Mouse (Mus musculus): ENCODE data around the gene Mdh2. TPM values are rescaled to one million over a fixed set of nuclear protein-coding genes. Genes with fewer than 3 reads are reported as not detected.

Gene Mdh2
- polyA plus RNA-seq, 1 experiment from 2014 or later = 1,128 TPM

DNA sequence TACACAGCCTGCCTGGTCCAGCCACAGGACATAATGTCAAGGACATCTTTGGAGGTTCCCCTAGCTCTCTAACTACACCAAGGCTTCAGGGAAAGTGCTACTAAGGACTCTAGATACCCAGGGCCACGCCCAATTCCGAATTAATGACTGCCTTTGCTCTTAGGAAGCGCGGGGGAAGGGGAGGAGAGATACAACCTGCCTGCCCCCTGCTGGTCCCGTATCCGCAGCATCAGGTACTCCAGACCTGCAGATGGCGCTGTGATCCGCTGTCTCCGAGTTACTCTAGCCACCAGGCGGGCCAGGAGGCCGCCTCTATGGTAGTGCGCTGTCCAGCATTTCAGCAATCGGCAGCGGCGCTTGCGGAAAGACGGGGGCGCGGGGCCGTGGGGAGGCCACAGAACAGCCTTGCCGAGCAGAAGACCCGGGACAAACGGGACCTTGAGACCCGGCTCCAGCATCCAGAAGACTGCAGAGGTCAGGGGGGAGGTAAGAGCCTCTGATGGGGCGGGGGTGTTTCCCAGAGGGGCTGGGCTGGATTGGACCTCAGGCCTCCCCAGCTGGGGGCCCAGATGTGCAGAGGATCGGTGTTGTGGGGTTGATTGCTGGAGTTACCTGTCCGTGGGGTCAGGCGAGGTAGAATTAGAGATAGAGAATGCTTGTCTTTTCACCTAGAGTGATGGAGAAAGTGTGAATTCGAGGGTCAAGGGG, 28.4 kb downstream of the Mdh2 start, which contains the start of gene Srrm3:
TSS of gene Srrm3 (plus strand) at position 336 of the 708 bp plus-strand sequence.
- H3K9me3 ChIP-seq (replicated peaks) = no peaks in the 10 kb centered on the region
- H3K27me3 ChIP-seq = 0 out of 2 replicates have a peak, but pooled peaks cover 6% of the 10 kb centered on the region
- H3K27ac ChIP-seq = no peak within 1 kb of the TSS
- no peak; the same call in 1 of the 2 replicates for ATAC-seq (replicated peaks; ENCODE audit: insufficient number of reproducible peaks, insufficient read depth, low FRiP score, low read depth)
- no peak within 1 kb of the TSS for H3K4me2 ChIP-seq
- H3K4me1 ChIP-seq (replicated peaks) = peaks cover 2% of the 10 kb centered on the region; the same call in 1 of the 2 replicates
- no peaks in the 10 kb centered on the region for H3K36me3 ChIP-seq
- H3K4me3 ChIP-seq = no peak within 1 kb of the TSS
- no peak within 1 kb of the TSS for H3K9ac ChIP-seq
- 4% methylated on average over 29 of the region's 29 CpGs for WGBS

DNA sequence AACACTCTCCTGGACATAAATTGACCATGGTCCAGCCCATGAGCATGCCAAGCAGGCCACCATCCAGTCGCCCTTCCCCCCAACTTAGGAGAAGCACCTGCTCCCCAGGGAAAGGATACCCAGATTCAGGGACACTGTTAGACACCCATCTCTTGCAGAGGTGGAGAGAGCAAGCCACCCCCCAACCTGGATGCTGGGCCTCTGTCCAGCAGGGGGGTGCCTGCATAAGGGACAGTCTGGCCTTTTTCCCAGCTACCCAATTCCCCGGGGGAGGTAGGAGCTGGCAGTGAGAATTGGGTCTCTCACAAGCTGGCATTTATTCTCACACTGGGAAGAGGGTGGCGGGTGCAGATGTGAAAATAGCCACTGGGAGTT, 29.0 kb downstream of the Mdh2 start:
- no peak overlapping the region for H3K9ac ChIP-seq
- H3K4me1 ChIP-seq (replicated peaks) = peaks cover 2% of the 10 kb centered on the region; the same call in 1 of the 2 replicates
- H3K9me3 ChIP-seq (replicated peaks) = no peaks in the 10 kb centered on the region
- no peak for ATAC-seq (replicated peaks; ENCODE audit: insufficient number of reproducible peaks, insufficient read depth, low FRiP score, low read depth)
- H3K27ac ChIP-seq = no peak overlapping the region
- 47% methylated on average over 3 of the region's 3 CpGs for WGBS
- H3K36me3 ChIP-seq = no peaks in the 10 kb centered on the region
- H3K27me3 ChIP-seq = 0 out of 2 replicates have a peak, but pooled peaks cover 6% of the 10 kb centered on the region
- H3K4me2 ChIP-seq = no peak overlapping the region
- no peak overlapping the region for H3K4me3 ChIP-seq

DNA sequence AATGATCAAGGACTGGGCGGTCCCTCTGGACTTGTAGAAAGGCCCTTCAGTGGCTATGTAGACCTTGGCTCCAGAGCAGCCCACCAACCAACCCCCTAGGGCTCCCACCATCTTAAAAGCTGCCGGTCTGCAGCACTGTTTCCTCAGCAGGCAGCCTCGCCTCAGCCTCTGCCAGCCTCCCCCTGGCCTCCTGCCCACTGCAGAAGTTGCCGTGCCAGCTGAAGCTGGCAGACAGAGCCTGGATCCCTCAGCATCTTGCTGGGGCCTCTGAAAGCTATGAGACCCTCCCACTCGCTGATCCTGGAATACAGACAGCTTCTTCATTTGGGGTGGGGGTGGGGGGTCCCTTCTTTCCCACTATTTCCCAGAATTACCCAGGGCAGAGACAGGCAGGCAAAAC, 34.7 kb downstream of the Mdh2 start:
- Histone ChIP-seq H3K4me2 (no peak overlapping the region), H3K36me3 (no peaks in the 10 kb centered on the region), H3K27me3 (peaks cover 2% of the 10 kb centered on the region; the same call in 1 of the 2 replicates), H3K9me3 (replicated peaks) (no peaks in the 10 kb centered on the region), H3K27ac (no peak overlapping the region), H3K4me1 (replicated peaks) (no peaks in the 10 kb centered on the region), H3K4me3 (no peak overlapping the region), H3K9ac (no peak overlapping the region)
- 62% methylated on average over 5 of the region's 5 CpGs for WGBS
- no peak for ATAC-seq (replicated peaks; ENCODE audit: insufficient number of reproducible peaks, insufficient read depth, low FRiP score, low read depth)

DNA sequence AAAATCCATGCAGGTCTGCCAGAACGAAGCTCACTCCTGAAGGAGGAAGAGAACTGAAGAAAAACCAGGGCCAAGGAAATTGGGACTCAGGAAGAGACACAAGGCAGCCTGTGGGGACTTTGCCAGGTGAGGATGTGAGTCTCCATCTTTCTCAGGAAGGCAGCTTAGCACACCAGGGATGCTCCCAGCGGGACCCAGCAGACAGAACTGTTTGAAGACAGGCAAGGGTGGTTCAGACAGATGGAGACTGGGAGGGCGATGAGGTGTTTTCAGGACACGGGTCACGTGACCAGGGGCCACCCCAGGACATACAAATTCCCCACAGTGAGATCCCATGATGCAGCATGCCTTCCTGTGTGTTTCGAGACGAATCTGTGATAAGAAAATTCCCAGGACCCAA, 40.2 kb downstream of the Mdh2 start:
- no peak overlapping the region for H3K4me2 ChIP-seq
- 35% methylated on average over 7 of the region's 7 CpGs for WGBS
- H3K27me3 ChIP-seq = peaks cover 41% of the 10 kb centered on the region
- no peak for ATAC-seq (replicated peaks; ENCODE audit: insufficient number of reproducible peaks, insufficient read depth, low FRiP score, low read depth)
- no peaks in the 10 kb centered on the region for H3K9me3 ChIP-seq (replicated peaks)
- no peak overlapping the region for H3K27ac ChIP-seq
- H3K36me3 ChIP-seq = no peaks in the 10 kb centered on the region
- H3K9ac ChIP-seq = no peak overlapping the region
- H3K4me3 ChIP-seq = no peak overlapping the region
- H3K4me1 ChIP-seq (replicated peaks) = no peaks in the 10 kb centered on the region

DNA sequence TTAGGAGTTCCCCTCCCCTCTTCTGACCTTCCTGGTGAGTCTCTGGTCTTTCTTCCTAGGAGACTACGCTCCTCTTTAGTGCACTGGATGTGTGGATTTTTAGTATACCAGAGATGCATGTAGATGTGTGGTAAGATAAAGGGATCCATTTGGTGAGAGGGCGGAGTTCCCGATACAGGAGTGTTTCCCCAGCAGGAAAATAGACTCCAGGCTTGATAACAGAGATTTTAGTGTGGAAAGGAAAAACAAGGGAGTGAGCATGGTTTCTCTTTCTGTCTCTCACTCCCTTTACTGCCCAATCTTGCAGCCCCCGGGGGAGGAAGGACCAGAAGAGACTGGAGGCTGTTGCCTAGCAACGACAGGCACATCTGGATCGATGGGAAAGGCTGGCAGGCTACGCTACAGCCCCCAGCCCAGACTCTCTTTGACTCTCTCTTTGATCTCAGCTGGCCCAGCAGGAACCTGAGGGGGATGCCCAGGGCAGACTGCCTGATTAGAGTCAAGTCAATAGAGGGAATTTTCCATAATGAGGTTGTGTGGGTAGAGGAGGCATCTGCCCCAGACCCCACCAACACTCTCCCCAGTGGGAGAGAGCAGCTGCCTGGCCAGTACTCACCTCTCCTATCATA, 44.1 kb downstream of the Mdh2 start:
- WGBS = 36% methylated on average over 7 of the region's 7 CpGs
- H3K27ac ChIP-seq = no peak overlapping the region
- no peaks in the 10 kb centered on the region for H3K4me1 ChIP-seq (replicated peaks)
- no peak overlapping the region for H3K9ac ChIP-seq
- no peaks in the 10 kb centered on the region for H3K9me3 ChIP-seq (replicated peaks)
- H3K36me3 ChIP-seq = no peaks in the 10 kb centered on the region
- no peak for ATAC-seq (replicated peaks; ENCODE audit: insufficient number of reproducible peaks, insufficient read depth, low FRiP score, low read depth)
- H3K4me2 ChIP-seq = no peak overlapping the region
- H3K27me3 ChIP-seq = peaks cover 54% of the 10 kb centered on the region
- H3K4me3 ChIP-seq = no peak overlapping the region

DNA sequence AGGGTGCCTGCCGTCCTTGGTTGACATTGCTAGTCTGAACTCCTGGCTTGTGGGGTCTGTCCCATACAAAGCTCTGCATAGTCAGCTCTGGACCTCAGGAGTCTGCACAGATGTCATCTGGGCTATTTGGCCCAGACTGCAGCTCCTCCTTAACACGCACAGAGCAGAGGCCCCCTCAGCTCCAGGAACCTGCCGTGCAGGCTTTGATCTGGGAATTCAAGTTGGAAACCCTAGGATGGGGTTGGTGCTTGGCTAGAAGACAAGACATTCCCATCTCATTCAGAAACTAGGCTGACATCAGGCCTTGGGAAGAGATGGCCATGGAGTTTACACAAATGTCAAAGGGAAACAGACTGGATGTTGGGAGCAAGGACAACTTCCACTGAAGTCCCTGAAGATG, 46.2 kb downstream of the Mdh2 start:
- H3K4me3 ChIP-seq = no peak overlapping the region
- peaks cover 39% of the 10 kb centered on the region for H3K27me3 ChIP-seq
- no peak overlapping the region for H3K27ac ChIP-seq
- no peaks in the 10 kb centered on the region for H3K9me3 ChIP-seq (replicated peaks)
- no peak overlapping the region for H3K4me2 ChIP-seq
- WGBS = 50% methylated on average over 3 of the region's 3 CpGs
- ATAC-seq (replicated peaks; ENCODE audit: insufficient number of reproducible peaks, insufficient read depth, low FRiP score, low read depth) = no peak
- H3K9ac ChIP-seq = no peak overlapping the region
- H3K4me1 ChIP-seq (replicated peaks) = no peaks in the 10 kb centered on the region
- H3K36me3 ChIP-seq = no peaks in the 10 kb centered on the region

DNA sequence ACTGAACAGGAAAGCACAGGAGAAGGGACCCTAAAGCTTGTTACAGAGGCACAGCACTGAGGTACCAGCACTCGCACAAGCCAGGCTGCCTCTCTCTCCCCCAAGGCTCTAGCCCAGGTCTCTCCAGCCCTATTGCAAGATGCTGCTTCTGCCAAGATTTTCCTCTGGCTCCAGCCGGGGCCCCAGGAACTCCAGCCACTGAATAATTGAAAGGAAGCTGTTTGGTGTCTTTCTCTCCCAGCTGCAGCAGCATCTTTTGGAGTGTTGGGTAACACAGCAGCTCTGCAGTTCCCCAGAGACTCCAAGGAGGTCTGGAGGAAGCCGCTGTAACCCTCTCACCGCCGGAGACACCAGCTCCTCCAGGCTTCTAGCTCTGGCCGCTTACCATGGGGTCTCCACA, 47.9 kb downstream of the Mdh2 start:
- Histone ChIP-seq H3K27me3 (peaks cover 31% of the 10 kb centered on the region), H3K9ac (no peak overlapping the region), H3K4me3 (no peak overlapping the region), H3K27ac (no peak overlapping the region), H3K4me2 (no peak overlapping the region), H3K9me3 (replicated peaks) (no peaks in the 10 kb centered on the region), H3K4me1 (replicated peaks) (no peaks in the 10 kb centered on the region), H3K36me3 (no peaks in the 10 kb centered on the region)
- 34% methylated on average over 6 of the region's 6 CpGs for WGBS
- ATAC-seq (replicated peaks; ENCODE audit: insufficient number of reproducible peaks, insufficient read depth, low FRiP score, low read depth) = no peak

DNA sequence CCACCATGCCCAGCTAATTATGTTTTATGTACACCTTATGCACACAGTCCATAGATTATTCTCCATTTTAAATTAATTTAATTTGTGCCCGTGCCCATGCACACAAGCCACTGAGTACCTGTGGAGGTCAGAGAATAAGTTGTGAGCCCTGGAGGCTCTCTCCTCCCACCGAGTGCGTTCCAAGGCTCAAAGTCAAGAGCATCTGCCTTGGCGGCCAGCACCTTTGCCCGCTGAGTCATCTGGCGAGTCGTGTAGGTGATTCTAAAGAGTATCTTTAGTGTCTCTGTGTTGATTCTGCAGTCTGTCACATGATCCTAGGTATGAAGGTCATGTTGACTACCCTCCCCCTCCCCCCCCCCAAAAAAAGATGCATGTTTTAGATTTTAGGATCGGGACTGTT, 51.1 kb downstream of the Mdh2 start:
- 79% methylated on average over 8 of the region's 8 CpGs for WGBS
- Histone ChIP-seq H3K4me2 (no peak overlapping the region), H3K9me3 (replicated peaks) (no peaks in the 10 kb centered on the region), H3K36me3 (no peaks in the 10 kb centered on the region), H3K9ac (no peak overlapping the region), H3K27me3 (peaks cover 26% of the 10 kb centered on the region), H3K4me3 (no peak overlapping the region), H3K4me1 (replicated peaks) (no peaks in the 10 kb centered on the region), H3K27ac (no peak overlapping the region)
- no peak for ATAC-seq (replicated peaks; ENCODE audit: insufficient number of reproducible peaks, insufficient read depth, low FRiP score, low read depth)

DNA sequence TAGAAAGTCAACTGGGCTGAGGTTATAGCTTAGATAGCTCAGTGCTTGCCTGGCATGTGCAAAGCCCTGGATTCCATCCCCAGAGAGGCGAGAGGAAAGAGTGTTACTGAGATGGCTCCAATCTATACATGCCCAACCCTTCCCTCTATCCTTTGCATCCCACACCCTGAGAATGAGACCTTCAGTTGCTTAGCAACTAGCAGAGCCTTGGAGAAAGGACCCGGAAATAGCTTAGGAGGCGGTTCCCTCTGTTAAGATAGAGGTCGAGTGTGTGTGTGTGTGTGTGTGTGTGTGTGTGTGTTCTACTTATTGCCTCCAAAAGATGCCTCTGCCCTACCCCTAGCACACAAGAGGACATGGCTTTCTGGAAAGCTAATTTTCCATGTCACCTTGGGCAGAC, 54.4 kb downstream of the Mdh2 start:
- WGBS = 24% methylated on average over 4 of the region's 4 CpGs
- Histone ChIP-seq H3K27me3 (peaks cover 37% of the 10 kb centered on the region), H3K36me3 (no peaks in the 10 kb centered on the region), H3K27ac (no peak overlapping the region), H3K9ac (no peak overlapping the region), H3K9me3 (replicated peaks) (no peaks in the 10 kb centered on the region), H3K4me1 (replicated peaks) (peaks cover 13% of the 10 kb centered on the region), H3K4me2 (no peak overlapping the region), H3K4me3 (no peak overlapping the region)
- ATAC-seq (replicated peaks; ENCODE audit: insufficient number of reproducible peaks, insufficient read depth, low FRiP score, low read depth) = no peak

DNA sequence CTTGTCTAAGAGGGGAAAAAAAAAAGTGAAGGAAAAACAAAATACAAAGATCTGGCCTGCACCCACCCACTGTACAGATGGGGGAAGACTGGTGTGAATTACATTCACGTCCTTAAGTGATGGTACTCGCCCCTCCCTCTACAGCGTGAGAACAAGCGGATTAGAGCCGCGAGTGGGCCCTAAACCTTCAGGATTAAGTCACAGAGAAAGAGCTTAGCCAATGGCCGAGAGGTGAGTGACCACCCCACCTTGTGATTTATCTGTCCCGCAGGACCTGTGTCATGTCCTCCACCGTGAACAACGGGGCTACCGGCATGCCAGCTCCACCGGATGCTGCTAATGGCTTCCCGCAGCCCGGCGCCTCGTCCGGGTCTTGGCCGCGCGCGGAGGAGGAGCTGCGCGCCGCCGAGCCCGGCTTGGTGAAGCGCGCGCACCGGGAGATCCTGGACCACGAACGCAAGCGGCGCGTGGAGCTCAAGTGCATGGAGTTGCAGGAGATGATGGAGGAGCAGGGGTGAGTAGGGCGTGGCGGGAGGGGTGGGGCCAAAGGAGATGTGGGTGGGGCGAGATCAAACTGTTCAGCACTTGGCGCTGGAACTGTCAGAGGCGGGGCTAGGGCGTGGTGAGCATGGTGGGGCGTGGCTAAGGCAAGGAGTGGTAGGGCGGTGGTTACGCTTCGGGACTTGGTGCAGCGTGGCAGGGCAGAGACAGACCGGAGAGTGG, 56.6 kb downstream of the Mdh2 start:
- no peaks in the 10 kb centered on the region for H3K36me3 ChIP-seq

DNA sequence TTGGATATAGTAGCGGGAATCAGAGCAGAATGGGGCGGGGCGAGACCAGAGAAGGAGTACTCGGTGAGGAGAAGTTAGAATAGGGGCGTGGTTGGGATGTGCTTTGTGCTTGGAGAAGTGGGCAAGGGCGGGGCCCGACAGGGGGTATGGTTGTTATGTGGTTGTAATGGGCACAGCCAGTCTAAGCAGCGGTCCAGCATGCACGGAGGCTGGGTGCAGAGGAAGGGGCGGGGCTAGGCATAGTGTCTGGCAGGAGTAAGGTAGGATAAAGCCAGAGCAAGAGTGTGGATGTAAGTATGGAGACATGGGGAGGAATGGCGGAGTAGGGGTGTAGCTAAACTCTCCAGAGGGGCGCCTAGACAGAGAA, 57.2 kb downstream of the Mdh2 start:
- Histone ChIP-seq H3K4me2 (peak overlapping the region; percentile 92), H3K9me3 (replicated peaks) (no peaks in the 10 kb centered on the region), H3K9ac (no peak overlapping the region), H3K4me3 (peak overlapping the region; percentile 51), H3K27me3 (peaks cover 42% of the 10 kb centered on the region), H3K4me1 (replicated peaks) (peaks cover 13% of the 10 kb centered on the region), H3K27ac (no peak overlapping the region), H3K36me3 (no peaks in the 10 kb centered on the region)
- ATAC-seq (replicated peaks; ENCODE audit: insufficient number of reproducible peaks, insufficient read depth, low FRiP score, low read depth) = no peak; the same call in 1 of the 2 replicates
- WGBS = 3% methylated on average over 12 of the region's 12 CpGs

More for the DNA sequence above, 56.6 kb downstream of the Mdh2 start:
- Histone ChIP-seq H3K4me1 (replicated peaks) (peaks cover 13% of the 10 kb centered on the region), H3K9me3 (replicated peaks) (no peaks in the 10 kb centered on the region), H3K27ac (no peak overlapping the region), H3K4me2 (peak overlapping the region; percentile 92), H3K27me3 (peaks cover 42% of the 10 kb centered on the region), H3K4me3 (peak overlapping the region; percentile 51), H3K9ac (0 out of 2 replicates have a peak overlapping the region, but pooled peaks have one; percentile 25)
- WGBS = 2% methylated on average over 47 of the region's 47 CpGs
- peak; percentile 77 for ATAC-seq (replicated peaks; ENCODE audit: insufficient number of reproducible peaks, insufficient read depth, low FRiP score, low read depth)

All from heart, embryonic 15.5 days (tissue).